Mouse (Mus musculus) neutrophil, adult 5-6 weeks (primary cell): ENCODE data around the gene Creld2. TPM values are rescaled to one million over a fixed set of nuclear protein-coding genes. Genes with fewer than 3 reads are reported as not detected.

Experiments
- ATAC-seq: fragments of 151-379, 151-347 bp; 2 replicates; pipeline ENCODE4 v1.8.0; 2017; ENCODE audit warnings: mild to moderate bottlenecking, moderate TSS enrichment; ENCODE audit not compliant: insufficient number of reproducible peaks, poor library complexity, low FRiP score, severe bottlenecking; ENCODE audit errors: extremely low read depth
- total RNA-seq: library from RNA; stranded (forward); fragments of 200-1000 nt; gene quantifications from 2 replicates; pipeline ENCODE4 v1.2.3, GENCODE M21; 2017

The Creld2 gene
- total RNA-seq, 1 experiment from 2014 or later, result 30.3 TPM

DNA sequence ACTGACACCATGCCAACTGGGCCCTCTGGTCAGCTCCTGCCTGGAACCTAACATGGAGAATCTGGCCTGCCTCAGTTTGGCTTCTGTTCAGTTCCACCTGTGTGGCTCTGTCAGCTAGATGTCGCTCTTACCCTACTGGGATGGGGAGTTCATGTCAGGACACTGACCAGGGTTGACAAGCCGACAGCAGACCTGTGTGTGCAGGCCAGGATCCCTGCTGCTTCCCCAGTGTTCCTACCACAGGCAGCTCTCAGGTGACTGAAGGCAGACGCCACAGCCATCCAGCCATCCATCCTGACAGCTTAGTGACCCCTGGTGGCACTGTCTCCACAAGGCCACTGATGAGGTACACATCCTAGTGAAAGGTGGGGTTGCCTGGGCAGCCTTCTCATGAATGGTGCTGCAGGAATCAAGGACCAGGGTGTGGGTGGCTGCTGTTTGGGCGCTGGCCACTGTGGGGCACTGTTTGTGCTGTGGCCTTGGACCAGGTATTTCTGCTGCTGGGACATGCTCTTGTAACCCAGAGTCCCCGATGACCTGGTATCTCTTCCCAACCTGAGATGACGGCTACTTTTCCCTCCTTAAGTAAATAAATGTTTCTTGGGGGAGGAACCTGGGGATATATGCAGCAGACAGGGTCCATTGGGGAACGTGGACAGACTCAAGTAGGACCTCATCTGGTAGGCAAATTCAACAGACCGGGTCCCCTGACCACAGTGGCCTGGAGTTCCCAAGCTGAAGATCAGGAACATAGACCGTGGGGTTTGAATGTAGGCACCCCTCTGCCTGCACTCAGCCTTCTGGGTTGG is 8.7 kb downstream of the Creld2 start:
- ATAC-seq, result peak; percentile 27; the same call in 1 of the 2 replicates

DNA sequence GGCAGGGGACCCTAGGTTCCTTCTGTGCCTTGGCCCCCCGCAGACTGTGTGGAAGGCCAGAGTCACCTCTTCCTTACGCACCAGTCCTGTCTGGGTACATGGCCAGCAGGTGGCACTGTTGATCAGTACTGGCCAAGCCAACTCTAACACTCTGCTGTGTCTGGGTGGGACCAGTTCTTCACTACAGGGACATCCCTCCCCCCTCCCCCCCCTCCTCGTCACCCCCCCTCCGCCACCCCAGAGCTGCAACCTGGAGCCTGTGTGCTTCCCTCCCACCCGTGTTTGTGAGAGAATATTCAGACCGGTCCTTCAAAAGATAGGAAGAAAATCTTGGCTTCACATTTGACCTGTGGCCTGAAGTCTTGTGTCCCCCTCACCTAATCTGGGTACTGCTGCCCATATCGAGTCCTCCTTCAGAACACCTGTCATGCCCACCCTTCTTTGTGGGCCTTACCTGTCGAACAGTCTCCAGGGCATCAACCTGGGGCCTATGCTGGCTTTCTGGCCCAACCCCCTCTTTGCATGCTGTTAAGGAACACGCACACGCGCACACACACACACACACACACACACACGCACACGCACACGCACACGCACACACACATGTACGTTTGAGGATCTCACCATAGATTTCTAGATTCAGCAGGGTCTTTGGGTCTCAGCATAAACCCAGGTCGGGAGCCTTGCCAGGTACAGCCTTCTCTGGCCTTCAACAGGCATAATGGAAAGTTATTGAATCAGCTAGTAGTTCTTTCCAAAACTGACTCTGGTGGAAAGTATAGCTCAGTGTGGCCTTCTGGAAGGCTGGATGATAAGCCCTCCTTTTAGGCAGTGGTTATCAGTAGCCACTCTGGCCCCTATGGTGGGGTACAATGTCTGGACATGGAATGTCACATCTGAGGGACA is 9.6 kb downstream of the Creld2 start:
- peak; percentile 77 for ATAC-seq

DNA sequence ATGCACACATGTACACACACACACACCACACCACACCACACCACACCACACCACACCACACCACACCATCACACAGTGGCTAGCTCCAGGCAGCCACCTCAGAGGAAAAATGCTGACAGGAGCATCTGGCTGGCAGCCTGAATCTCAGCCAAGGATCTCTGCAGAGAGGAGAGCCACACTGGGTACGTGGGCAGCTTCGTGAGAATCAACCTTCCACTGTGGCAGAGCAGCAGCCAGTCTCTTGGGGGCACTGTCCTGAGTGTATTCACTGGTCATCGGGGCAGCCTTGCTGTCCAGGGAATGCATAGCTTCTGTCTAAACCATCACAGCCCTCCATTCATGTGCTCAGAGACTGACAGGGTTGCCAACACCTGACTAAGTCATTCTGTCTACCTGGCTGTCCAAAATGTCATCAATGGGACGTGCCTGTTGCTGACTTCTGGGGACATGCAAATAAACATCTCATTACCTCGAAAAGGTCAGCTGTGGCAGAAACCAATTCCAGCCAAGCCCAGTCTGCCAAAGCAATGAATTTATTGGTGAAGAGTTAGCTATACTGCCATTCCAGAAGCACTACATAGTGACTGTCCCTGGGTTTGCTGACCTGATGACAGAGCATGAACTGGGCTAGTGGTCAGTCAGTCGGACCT is 10.5 kb downstream of the Creld2 start:
- no peak for ATAC-seq

DNA sequence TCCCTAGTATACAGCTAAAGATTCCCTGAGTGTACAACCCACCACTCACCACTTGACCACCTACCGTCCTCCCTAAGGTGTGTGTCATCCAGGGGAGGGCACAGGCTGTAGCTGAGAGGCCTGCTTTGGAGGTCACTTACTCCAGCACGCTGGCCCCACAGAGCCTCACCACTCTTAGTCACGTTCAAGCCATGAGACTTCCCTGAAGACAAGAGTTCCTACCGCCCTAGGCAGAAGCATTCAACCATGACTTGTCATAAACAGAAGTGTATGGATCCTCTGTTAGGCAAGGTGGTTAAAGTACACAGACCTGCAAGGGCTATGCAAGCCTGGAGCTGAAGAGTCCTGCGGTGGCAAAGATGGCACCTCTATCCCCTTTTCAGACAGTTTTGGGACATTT is 11.2 kb downstream of the Creld2 start:
- no peak for ATAC-seq

DNA sequence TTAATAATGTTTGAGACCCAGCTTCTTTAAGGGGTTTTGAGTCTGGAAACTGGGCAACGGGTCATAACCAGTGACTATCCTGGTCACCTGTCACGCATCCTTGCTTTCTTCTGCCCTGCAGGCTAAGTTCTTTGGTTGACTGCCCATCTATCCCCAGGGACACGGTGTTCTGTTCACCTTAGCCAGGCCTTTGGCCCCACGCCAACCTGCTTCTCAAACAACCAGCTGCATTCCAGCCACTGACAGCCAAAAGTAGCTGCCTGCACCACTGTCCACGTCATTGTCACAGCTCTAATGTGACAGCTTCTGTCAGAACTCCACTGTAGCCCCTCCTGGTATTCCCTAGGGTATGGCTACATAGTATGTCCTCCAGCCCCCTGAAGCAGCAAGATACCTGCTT is 12.0 kb downstream of the Creld2 start:
- no peak for ATAC-seq

DNA sequence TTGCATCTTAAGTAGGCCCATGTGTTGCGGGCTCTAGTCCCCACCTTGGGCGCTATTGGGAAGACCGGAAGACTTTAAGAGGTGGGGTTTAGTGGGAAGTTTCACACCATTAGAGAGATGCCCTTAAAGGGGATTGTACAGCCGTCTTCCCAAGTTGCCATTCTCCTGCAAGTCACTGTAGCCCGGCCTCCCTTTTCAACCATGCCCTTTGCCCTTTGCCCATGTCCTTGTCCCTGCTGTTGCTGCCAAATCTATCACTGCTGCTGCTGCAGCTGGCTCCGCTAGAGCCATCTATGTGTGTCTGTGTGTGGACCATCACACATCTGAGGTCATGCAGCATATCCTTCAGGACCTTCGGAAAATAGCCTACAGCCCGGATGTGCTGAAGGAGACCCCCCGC is 13.1 kb downstream of the Creld2 start:
- no peak for ATAC-seq

DNA sequence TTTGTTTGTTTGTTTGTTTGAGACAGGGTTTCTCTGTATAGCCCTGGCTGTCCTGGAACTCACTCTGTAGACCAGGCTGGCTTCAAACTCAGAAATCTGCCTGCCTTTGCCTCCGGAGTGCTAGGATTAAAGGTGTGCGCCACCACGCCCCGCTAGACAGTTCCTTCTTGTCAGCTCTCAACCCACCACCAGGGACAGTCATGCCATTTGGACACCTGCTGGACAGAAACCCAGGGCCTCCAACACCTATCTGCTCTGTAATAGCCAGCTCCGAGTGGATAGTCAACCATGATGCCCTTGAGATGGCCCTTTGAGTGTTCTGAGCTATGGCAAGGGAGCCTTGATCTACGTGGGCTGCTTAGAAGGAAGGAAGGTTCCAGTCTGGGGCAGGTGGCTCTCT is 16.6 kb downstream of the Creld2 start:
- no peak for ATAC-seq

DNA sequence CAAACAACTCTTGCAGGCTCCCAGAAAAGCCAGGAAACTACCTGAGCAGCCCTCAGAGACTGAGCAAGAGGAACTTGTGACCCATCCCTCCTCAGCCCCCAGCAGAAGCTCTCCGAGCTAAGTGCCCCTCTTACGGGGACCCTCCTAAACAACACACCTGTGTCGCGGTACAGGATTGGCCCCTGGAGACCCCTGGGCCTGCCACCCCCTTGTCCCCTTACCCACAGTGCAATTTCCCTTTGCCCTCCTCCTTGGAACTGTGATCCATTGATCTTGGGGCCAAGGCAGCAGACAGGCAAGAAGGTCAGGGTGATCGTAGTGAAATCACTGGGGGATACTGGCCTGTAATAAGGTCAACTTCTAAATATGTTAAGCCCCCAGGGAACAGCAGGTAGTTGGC is 17.1 kb downstream of the Creld2 start:
- no peak for ATAC-seq

DNA sequence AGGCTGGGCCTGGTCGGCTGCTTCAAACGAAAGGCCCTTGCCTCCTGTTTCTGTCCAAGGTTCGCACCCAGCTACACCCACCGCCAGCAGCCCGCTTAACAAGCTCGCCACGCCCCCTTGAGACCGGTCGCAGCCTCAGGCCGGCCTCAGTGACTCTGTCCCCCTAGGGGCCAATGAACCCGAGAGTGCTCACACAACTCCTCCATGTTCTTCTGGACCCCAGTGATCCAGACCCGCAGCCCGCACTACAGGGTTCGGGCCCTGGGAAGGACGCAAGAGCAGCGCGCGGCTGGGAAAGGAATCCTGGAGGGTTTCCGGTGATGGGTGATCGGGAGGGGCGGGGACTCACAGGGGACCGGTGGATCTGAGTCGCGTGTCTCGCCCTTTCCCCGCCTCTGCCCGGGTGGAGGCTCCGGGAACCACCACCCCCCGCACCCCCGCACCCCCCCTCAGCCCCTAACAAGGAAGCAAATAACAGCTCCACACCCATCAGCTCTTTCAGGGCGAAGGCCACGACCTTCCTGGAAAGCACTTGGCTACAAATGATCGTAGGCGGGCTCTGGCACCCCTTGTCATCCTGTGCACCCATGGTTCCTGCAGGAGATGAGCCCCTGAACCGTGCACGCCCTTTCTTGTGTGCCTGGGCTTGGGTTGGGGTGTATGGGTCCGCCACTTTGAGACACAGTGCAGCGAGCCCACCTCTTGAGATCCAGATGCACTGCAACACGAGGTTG is 17.9 kb downstream of the Creld2 start:
- peak; percentile 41; the same call in 1 of the 2 replicates for ATAC-seq

DNA sequence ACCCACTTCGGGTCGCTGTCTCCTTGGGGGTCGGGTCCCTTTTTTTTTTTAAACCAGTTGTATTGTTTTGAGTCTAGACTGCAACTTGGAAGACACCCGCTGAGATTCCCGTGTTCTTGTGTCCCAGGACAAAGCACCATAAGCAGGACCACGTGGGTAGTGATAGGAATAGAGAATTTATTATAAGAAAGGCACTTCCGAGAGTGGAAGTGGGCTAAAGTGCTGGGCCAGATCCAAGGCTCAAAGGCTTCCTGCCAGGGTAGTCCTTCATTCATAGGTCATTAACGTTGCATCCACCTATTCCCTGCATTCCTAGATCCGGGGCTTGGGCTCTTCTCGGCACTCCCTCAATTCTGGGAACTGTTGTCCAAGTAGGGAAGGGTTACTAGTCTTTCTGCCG is 18.5 kb downstream of the Creld2 start:
- ATAC-seq, result no peak

DNA sequence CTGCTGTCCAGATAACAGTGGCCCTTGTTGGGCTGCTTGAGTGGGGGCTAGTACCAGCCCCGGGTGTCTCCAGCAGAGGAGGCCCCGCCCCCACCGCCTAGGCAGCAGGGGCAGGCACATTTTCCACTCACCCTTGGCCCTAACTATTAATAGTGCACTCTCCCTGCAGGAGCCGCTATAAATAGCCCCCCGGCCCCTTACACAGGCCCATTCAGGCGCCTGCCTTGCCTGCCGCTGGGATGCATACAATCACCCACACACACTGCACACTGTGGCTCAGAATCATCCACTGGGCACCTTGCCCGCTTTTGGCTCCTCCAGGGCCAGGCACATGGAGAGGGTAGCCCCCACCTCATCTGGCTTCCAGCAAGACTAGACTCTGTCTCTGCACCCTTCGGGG is 19.8 kb downstream of the Creld2 start:
- ATAC-seq, result no peak

DNA sequence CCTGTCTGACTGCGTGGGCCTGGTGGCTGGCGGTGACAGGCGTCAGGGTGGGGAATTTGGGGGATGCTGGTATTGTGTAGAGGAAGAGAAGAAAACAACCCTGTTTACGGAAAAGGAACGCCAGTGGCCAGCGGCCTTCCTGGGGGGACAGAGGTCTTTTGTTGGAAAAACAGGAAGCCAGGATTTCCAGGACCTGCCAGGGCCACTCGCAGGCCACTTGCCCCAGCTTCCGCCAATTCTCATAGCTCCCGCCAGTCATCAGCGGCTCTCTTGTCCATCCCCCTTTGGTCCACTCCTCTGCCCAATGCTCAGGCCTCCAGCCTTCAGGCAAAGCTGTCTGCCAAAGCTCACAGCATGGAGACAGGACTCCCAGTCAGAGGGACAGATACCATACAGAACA is 20.7 kb downstream of the Creld2 start:
- ATAC-seq, result no peak

DNA sequence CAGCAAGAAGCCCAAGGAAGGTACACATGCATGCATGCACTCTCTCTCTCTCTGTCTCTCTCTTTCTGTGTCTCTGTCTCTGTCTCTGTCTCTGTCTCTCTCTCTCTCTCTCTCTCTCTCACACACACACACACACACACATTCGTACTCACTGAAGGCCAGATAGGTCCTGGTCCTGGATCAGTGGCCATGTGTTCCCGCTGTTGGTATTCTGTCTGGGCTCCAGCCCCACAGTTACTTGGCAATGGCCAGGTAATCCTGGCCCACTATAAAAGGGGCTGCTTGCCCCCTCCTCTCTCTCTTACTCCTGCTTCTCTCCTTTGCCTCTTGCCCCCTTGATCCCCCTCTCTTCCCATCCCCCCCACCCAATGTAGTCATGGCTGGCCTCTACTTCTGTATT is 21.7 kb downstream of the Creld2 start:
- ATAC-seq, result no peak

DNA sequence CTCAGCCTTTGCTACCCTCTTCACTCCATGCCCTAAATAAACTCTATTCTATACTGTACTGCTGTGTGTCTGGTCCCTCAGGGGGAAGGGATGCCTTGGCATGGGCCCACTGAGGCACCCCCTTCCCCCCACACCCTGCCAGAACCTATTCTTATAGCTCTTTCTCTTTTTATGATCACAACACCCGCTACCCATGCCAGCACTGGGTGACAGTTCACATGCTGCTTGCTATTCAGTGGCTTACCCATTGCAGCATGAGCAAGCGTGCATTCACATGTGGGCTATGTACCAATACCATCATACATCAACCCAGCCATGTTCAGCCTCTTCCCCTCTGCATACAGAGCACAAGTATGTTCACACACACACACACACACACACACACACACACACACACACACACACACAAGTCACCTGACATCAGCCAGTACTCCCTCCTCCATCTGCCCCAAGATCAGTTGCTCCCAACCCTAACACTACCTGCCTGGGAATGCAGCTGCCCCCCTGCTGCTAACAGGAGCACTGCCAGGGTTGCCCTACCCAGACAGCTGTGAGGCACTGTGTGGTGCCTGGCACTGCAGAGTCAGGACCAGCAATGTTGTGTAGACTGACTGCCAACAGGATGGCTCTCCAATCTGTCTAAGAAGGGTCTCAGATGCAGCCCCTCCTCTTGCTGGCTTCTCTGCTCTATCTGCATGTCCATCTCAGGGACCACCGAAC is 22.3 kb downstream of the Creld2 start:
- ATAC-seq, result no peak

DNA sequence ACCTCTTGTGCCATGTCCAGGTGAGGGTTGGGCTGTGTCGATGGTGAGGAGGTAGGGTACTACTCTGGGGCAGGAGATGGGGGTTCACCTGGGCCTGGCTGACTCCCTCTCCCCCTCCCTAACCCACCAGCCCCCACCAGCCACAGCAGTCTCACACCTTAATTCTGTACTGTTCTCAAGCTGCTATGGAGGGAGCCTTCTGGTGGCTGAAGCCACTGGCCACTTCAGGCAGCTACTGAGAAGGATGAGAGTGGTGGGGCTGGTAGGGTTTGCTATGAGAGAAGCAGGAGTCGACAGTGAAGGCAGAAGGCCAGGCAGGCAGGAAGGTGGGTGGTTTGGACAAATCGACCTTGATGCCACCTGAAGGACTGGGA is 22.8 kb downstream of the Creld2 start:
- no peak for ATAC-seq

DNA sequence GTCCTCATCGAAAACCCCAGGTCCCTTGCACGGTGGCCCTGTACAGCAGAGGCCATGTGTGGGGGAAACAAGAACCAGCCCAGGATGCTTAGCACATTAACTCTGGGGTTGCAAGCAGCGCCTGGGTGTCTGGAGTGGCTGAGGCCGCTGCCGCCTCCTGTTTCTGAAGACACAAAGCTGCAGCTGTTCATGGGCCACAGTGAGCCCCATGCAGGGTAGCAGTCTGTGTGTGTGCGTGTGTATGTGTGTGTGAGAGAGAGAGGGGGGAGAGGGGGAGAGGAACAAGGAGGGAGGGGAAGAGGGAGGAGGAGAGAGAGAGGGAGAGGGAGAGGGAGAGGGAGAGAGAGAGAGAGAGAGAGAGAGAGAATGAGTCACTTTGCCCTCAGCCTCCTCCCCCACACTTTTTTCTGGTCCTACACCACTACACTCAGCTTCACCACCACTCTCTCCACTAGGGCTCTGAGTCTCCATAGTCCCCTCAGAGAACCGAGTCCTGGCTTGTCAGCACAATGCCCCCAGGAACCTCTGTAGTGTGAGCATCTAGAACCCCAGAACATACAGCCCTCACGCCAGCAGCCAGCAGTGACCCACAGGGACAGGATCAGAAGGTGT is 24.1 kb downstream of the Creld2 start:
- ATAC-seq, result no peak

DNA sequence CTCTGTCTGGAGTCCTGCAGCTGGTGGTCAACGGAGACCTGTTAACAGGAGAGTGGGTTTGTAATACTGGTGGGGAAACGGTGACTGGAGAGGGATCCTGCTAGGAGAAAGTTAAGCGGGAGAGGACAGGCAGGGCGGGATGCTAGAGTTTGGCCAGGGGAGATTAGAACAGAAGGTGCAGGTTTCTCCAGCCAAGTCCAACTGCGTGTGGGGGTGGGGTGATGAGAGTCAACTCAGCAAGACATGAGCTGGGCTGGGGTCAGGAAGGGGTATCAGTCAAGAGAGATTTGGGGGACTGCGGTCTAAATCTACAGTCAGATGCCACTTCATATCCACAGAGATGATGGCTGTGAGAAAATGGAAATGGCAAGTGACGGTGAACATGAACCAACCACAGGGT is 25.5 kb downstream of the Creld2 start:
- no peak for ATAC-seq

DNA sequence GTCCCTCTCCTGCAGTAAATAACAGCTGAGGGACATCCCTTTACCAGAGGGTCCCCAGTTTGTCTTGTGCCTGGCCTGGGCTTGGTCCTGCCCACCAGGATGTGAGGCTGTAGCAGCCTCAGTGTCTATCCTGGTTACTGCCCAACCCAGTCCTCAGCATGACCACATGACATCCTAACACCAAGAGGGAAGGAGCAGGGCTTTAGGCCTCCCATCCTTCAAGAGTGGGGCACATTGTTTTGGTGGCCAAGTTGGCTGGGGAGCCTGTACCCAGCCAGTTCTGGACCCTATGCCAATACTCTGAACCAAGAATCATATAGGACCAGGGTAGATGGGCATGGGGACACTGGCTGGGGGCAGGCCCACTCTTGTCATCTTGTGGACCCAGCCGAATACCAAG is 29.2 kb downstream of the Creld2 start:
- no peak for ATAC-seq
